ENCODE assay signal across 24 mouse cellular contexts in genomic region chr11:82072374-82072773, GRCm38 (mm10). TPM values are rescaled to one million over a fixed set of nuclear protein-coding genes. Genes with fewer than 3 reads are reported as not detected.
DNase-seq lines count a peak whose midpoint lies in the region; ATAC-seq and TF ChIP-seq lines count a peak whose summit lies in the region.
"Had no signal": no experiment of that assay in that cellular context is flagged by ENCODE, and none has a peak within 500 bp of the region (broad histone marks: within the 10 kb centered on the region; RNA-seq: fewer than 3 reads in every experiment).

No protein-coding gene starts in this region.

- peak; percentile 62 for ATAC-seq in granulocyte monocyte progenitor cell, adult 5-6 weeks (replicated peaks; ENCODE audit: poor library complexity, severe bottlenecking)
- ATAC-seq: forebrain, embryonic 16.5 days had no signal

- no peak overlapping the region for H3K27ac ChIP-seq in left cerebral cortex, adult 2 months
- H3K27ac ChIP-seq: embryonic facial prominence, embryonic 12.5 days; hindbrain, embryonic 15.5 days; kidney, embryonic 15.5 days; limb, embryonic 13.5 days; liver, embryonic 15.5 days had no signal

- peak; percentile 31 for TF ChIP-seq CTCF in left cerebral cortex, adult 2 months (IDR thresholded peaks at IDR 0.05)

- intact Hi-C loops in left cerebral cortex, adult 2 months (cut with DNase I), result no loop called here

- peak; percentile 85 for DNase-seq in heart, adult 11 months
- DNase-seq in heart, adult 8-10 months (ENCODE audit: low spot score), result no peak
- DNase-seq in left cerebral cortex, adult 2 months (ENCODE audit: extremely low spot score in 1 of 2, low spot score in 2 of 2), result no peak
- no peak for DNase-seq in left cerebral cortex, adult 9 months (ENCODE audit: low spot score in 2 of 2)
- peak; percentile 4 for DNase-seq in A20 (ENCODE audit: low read depth, low spot score)
- DNase-seq in adrenal gland, postnatal 4 days (ENCODE audit: low spot score in 2 of 2), result no peak
- DNase-seq in ovary, postnatal 14 days (ENCODE audit: low spot score), result no peak
- DNase-seq: adrenal gland, adult 8-10 months; cerebellum, adult 8-10 months; gastrocnemius, postnatal 10 days; heart, postnatal 36 days; midbrain, embryonic 14.5 days; thymus, adult 2 months had no signal

- H3K4me3 ChIP-seq in left cerebral cortex, adult 2 months, result no peak overlapping the region
- H3K4me3 ChIP-seq: embryonic facial prominence, embryonic 12.5 days; hindbrain, embryonic 15.5 days; kidney, embryonic 15.5 days; limb, embryonic 13.5 days; liver, embryonic 15.5 days had no signal

RNA-seq across cellular contexts. Expression of gene Ccl11, which starts 14.8 kb away (rescaled TPM):
- 1 to 10 TPM; 2.4 to 5.2 (median 3.8) TPM for total RNA-seq in heart, adult 8-10 months (2022)
- under 1 TPM in 1 of 2 experiments, not detected in 1; 0.43 TPM for total RNA-seq in left cerebral cortex, adult 2 months (2021)
- total RNA-seq in granulocyte monocyte progenitor cell, adult 5-6 weeks (2014; fragmentation: Nextera tagmentation), result not detected in 2 replicates
- total RNA-seq in granulocyte monocyte progenitor cell, adult 5-6 weeks (2017), result not detected in 2 replicates
- 1 to 10 TPM; 3.8 to 4.0 TPM for total RNA-seq in adrenal gland, postnatal 4 days (2021)
- total RNA-seq: common myeloid progenitor, adult 5-6 weeks; G1E; layer of hippocampus, adult 8-10 months had no signal

RNA-seq across cellular contexts. Expression of gene Ccl7, which starts 26.9 kb away (rescaled TPM):
- 1 to 10 TPM in 2 of 4 experiments, under 1 TPM in 1, not detected in 1; 0.57 to 1.3 (median 1.1) TPM for total RNA-seq in heart, adult 8-10 months (2022)
- not detected for total RNA-seq in left cerebral cortex, adult 2 months (2021)
- not detected in 2 replicates for total RNA-seq in granulocyte monocyte progenitor cell, adult 5-6 weeks (2014; fragmentation: Nextera tagmentation)
- not detected in 2 replicates for total RNA-seq in granulocyte monocyte progenitor cell, adult 5-6 weeks (2017)
- not detected for total RNA-seq in adrenal gland, postnatal 4 days (2021)
- total RNA-seq: common myeloid progenitor, adult 5-6 weeks; G1E; layer of hippocampus, adult 8-10 months; left cerebral cortex, postnatal 10 days had no signal

RNA-seq across cellular contexts. Expression of gene Ccl12, which starts 29.3 kb away (rescaled TPM):
- 1 to 10 TPM in 2 of 4 experiments, under 1 TPM in 1, not detected in 1; 0.57 to 3.5 (median 1.3) TPM for total RNA-seq in heart, adult 8-10 months (2022)
- total RNA-seq in left cerebral cortex, adult 2 months (2021), result not detected
- total RNA-seq in granulocyte monocyte progenitor cell, adult 5-6 weeks (2014; fragmentation: Nextera tagmentation), result not detected in 2 replicates
- not detected in 2 replicates for total RNA-seq in granulocyte monocyte progenitor cell, adult 5-6 weeks (2017)
- 1 to 10 TPM in 1 of 2 experiments, under 1 TPM in 1; 0.84 to 1.1 TPM for total RNA-seq in adrenal gland, postnatal 4 days (2021)
- total RNA-seq: common myeloid progenitor, adult 5-6 weeks; G1E; left cerebral cortex, postnatal 10 days had no signal

RNA-seq across cellular contexts. Expression of gene Gm17268, which starts 34.0 kb away (rescaled TPM):
- total RNA-seq in heart, adult 8-10 months (2022), result not detected
- not detected for total RNA-seq in left cerebral cortex, adult 2 months (2021)
- total RNA-seq in granulocyte monocyte progenitor cell, adult 5-6 weeks (2014; fragmentation: Nextera tagmentation), result not detected in 2 replicates
- total RNA-seq in granulocyte monocyte progenitor cell, adult 5-6 weeks (2017), result not detected in 2 replicates
- total RNA-seq in adrenal gland, postnatal 4 days (2021), result not detected
- total RNA-seq: adrenal gland, adult 8-10 months; common myeloid progenitor, adult 5-6 weeks; G1E; gastrocnemius, postnatal 10 days; heart, postnatal 36 days; layer of hippocampus, adult 8-10 months; left cerebral cortex, postnatal 10 days had no signal

RNA-seq across cellular contexts. Expression of gene Ccl2, which starts 37.0 kb away (rescaled TPM):
- 1 to 10 TPM in 3 of 4 experiments, under 1 TPM in 1; 0.69 to 2.7 (median 1.7) TPM for total RNA-seq in heart, adult 8-10 months (2022)
- total RNA-seq in left cerebral cortex, adult 2 months (2021), result not detected
- not detected in 2 replicates for total RNA-seq in granulocyte monocyte progenitor cell, adult 5-6 weeks (2014; fragmentation: Nextera tagmentation)
- 0.41 and 5.5 TPM in 2 replicates for total RNA-seq in granulocyte monocyte progenitor cell, adult 5-6 weeks (2017)
- total RNA-seq in adrenal gland, postnatal 4 days (2021), result 1 to 10 TPM; 1.1 to 1.4 TPM
- total RNA-seq: G1E; left cerebral cortex, postnatal 10 days had no signal

Comparison
In these comparisons a context has a peak if more than half of its experiments do, and no peak if none do; other contexts are left out.
1. DNase-seq: peak in heart, adult 11 months (single experiment) and A20 (single experiment); none in heart, adult 8-10 months (single experiment), left cerebral cortex, adult 2 months (0 of 2), left cerebral cortex, adult 9 months (0 of 2), adrenal gland, postnatal 4 days (0 of 2) and ovary, postnatal 14 days (single experiment).